Mouse (Mus musculus) fat pad, adult 2 months (tissue): ENCODE measurements at regions not wholly inside any gene's neighbourhood (a gene's known extent, or its start where the extent isn't known, plus 50 kb on each side); places are given as distances from the start of the nearest gene placed in this dataset.

ENCODE experiments used
- DNase-seq: peaks from one replicate; pipeline ENCODE4 v3.0.0-alpha.2; 2011; ENCODE audit warnings: low read depth, low spot score; ENCODE audit errors: extremely low read depth

- DNase-seq, result peak; percentile 71
Observed at GRCm38 (mm10) chr7:70025527-70025926, 341.0 kb downstream of the Nr2f2 start.

- DNase-seq, result no peak
Observed at GRCm38 (mm10) chr7:70016611-70017010, 349.9 kb downstream of the Nr2f2 start.

- DNase-seq, result no peak
Observed at GRCm38 (mm10) chr7:70003200-70003986, 363.1 kb downstream of the Nr2f2 start.

GRCm38 (mm10) chr7:69998756-69999155 is 367.8 kb downstream of the Nr2f2 start:
- DNase-seq, result no peak

GRCm38 (mm10) chr7:69994540-69995303 is 371.8 kb downstream of the Nr2f2 start:
- no peak for DNase-seq

- no peak for DNase-seq
Observed at GRCm38 (mm10) chr7:69992383-69993327, 373.9 kb downstream of the Nr2f2 start.

GRCm38 (mm10) chr7:69991982-69992381 is 374.6 kb downstream of the Nr2f2 start:
- no peak for DNase-seq

GRCm38 (mm10) chr7:69988704-69989103 is 377.8 kb downstream of the Nr2f2 start:
- DNase-seq, result no peak

- DNase-seq, result no peak
Observed at GRCm38 (mm10) chr7:69981301-69981700, 385.2 kb downstream of the Nr2f2 start.

- DNase-seq, result no peak
Observed at GRCm38 (mm10) chr7:69976369-69976768, 390.2 kb downstream of the Nr2f2 start.

GRCm38 (mm10) chr7:69964002-69964401 is 402.5 kb downstream of the Nr2f2 start:
- DNase-seq, result no peak

GRCm38 (mm10) chr7:69950221-69950670 is 416.3 kb downstream of the Nr2f2 start:
- DNase-seq, result no peak

- peak; percentile 46 for DNase-seq
Observed at GRCm38 (mm10) chr7:69949647-69950121, 416.9 kb downstream of the Nr2f2 start.

GRCm38 (mm10) chr7:69946396-69946795 is 420.1 kb downstream of the Nr2f2 start:
- no peak for DNase-seq

GRCm38 (mm10) chr7:69941881-69942280 is 424.7 kb downstream of the Nr2f2 start:
- DNase-seq, result no peak

- DNase-seq, result no peak
Observed at GRCm38 (mm10) chr7:69925261-69925660, 441.3 kb downstream of the Nr2f2 start.

GRCm38 (mm10) chr7:69924551-69924950 is 442.0 kb downstream of the Nr2f2 start:
- no peak for DNase-seq

GRCm38 (mm10) chr7:69911760-69912159 is 454.8 kb downstream of the Nr2f2 start:
- no peak for DNase-seq

GRCm38 (mm10) chr7:69890503-69891061 is 476.0 kb downstream of the Nr2f2 start:
- DNase-seq, result no peak

GRCm38 (mm10) chr7:69888251-69888650 is 478.3 kb downstream of the Nr2f2 start:
- no peak for DNase-seq

GRCm38 (mm10) chr7:69877031-69877430 is 489.5 kb downstream of the Nr2f2 start:
- no peak for DNase-seq
